Mouse (Mus musculus) midbrain, embryonic 14.5 days (tissue): ENCODE results near the gene Gprc6a. TPM values are rescaled to one million over a fixed set of nuclear protein-coding genes. Genes with fewer than 3 reads are reported as not detected.
A peak's percentile ranks its signal among the peaks of the same experiment; 100 is the strongest.

Experiments used
- ATAC-seq: fragments of 200-750 bp; cut with Nextera tagmentation; 2 replicates; pipeline ENCODE4 v1.8.0; 2017; ENCODE audit warnings: moderate number of reproducible peaks, moderate library complexity; ENCODE audit not compliant: low FRiP score, low TSS enrichment
- DNase-seq: peaks from one replicate; pipeline ENCODE4 v3.0.0-alpha.2; 2015
- H3K27ac ChIP-seq: fragments of 300-500 bp; sonication (generic); replicated peaks from 2 replicates; pipeline ENCODE4 v1.5.1; 2014; ENCODE audit warnings: mild to moderate bottlenecking, low read depth, low read length, moderate library complexity
- H3K27me3 ChIP-seq: fragments of 300-500 bp; sonication (generic); 2 replicates; pipeline ENCODE4 v1.6.1; 2014; ENCODE audit warnings: low read length, control low read depth, mixed read lengths; ENCODE audit not compliant: control insufficient read depth, insufficient read depth
- H3K36me3 ChIP-seq: fragments of 300-500 bp; sonication (generic); 2 replicates; pipeline ENCODE4 v1.6.1; 2014; ENCODE audit warnings: low read length, control low read depth; ENCODE audit not compliant: control insufficient read depth, insufficient read depth
- H3K4me1 ChIP-seq: fragments of 300-500 bp; sonication (generic); 2 replicates; pipeline ENCODE4 v1.6.1; 2014; ENCODE audit warnings: mild to moderate bottlenecking, antibody characterized with exemption, low read length, control low read depth; ENCODE audit not compliant: control insufficient read depth, insufficient read depth
- H3K4me2 ChIP-seq: fragments of 300-500 bp; sonication (generic); 2 replicates; pipeline ENCODE4 v1.6.1; 2014; ENCODE audit warnings: mild to moderate bottlenecking, low read length, moderate library complexity
- H3K4me3 ChIP-seq: fragments of 300-500 bp; sonication (generic); replicated peaks from 2 replicates; pipeline ENCODE4 v1.5.1; 2014; ENCODE audit warnings: low read depth, low read length
- H3K9ac ChIP-seq: fragments of 300-500 bp; sonication (generic); replicated peaks from 2 replicates; pipeline ENCODE4 v1.6.1; 2014; ENCODE audit warnings: mild to moderate bottlenecking, low read length, moderate library complexity
- H3K9me3 ChIP-seq: fragments of 300-500 bp; sonication (generic); 2 replicates; pipeline ENCODE4 v1.6.1; 2016; ENCODE audit warnings: low read length, control low read depth, mixed read lengths; ENCODE audit not compliant: control insufficient read depth
- WGBS: fragments of 180-500 bp; shearing (Covaris S2); extraction: QIAGEN DNeasy Blood & Tissue Kit; methylation state at CpG from one replicate; pipeline ENCODE4 v1.1.7; 2014; 5-methylcytosine and 5-hydroxymethylcytosine counted together
- polyA plus RNA-seq: library from polyadenylated mRNA; unstranded; fragments of >200 nt; fragmentation: Nextera tagmentation; extraction: Ambion mirVana; gene quantifications from 2 replicates; pipeline ENCODE4 v1.2.1, GENCODE M21; 2014

Gene Gprc6a
- polyA plus RNA-seq, 1 experiment from 2014 or later: not detected

DNA sequence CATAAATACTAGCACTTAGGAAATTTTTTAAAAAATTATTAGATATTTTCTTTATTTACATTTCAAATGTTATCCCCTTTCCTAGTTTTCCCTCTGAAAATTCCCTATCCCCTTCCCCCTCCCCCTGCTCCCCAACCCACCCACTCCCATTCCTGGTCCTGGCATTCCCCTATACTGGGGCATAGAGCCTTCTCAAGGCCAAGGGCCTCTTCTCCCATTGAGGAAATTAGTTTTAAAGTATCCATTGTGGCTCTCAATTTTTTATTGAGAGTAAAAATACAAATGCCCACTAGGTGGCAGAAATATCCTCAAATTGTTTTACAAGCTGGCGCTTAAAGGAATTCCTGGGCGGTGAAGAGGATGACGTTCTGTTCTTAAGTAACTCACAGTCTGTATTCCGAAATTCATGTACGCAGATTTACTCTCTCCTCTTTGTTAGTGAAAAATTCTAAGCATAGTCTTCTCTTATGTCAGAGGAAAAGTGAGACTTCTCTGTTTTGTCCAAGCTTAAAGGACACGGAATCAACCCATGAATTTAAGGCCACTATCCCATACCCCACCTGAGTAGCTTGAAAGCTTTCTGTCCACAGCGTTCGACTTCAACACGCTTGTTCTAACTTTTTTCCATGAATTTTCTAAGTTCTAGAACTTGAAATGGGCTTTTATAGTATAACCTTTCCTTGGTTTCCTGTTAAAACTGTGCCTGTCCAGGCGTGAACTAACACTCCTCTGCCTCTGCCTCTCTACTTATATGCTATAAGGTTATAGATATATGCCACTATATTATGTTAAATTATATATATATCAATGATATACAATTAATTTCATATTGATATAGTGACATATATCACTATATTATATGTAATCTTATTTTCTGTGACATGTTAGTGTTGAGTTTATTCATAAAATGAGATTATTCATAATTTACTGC lies 36.0 kb downstream of the Gprc6a start:
- WGBS: 47% methylated on average over 10 of the region's 10 CpGs
- peak; percentile 88 for DNase-seq
- no peaks in the 10 kb centered on the region for H3K9me3 ChIP-seq
- H3K36me3 ChIP-seq: no peaks in the 10 kb centered on the region
- no peak for ATAC-seq
- H3K27ac ChIP-seq: no peak overlapping the region
- H3K9ac ChIP-seq: no peak overlapping the region
- H3K4me1 ChIP-seq: 0 out of 2 replicates have a peak, but pooled peaks cover 1% of the 10 kb centered on the region
- H3K4me3 ChIP-seq: no peak overlapping the region
- H3K4me2 ChIP-seq: no peak overlapping the region
- no peaks in the 10 kb centered on the region; the same call in 1 of the 2 replicates for H3K27me3 ChIP-seq

DNA sequence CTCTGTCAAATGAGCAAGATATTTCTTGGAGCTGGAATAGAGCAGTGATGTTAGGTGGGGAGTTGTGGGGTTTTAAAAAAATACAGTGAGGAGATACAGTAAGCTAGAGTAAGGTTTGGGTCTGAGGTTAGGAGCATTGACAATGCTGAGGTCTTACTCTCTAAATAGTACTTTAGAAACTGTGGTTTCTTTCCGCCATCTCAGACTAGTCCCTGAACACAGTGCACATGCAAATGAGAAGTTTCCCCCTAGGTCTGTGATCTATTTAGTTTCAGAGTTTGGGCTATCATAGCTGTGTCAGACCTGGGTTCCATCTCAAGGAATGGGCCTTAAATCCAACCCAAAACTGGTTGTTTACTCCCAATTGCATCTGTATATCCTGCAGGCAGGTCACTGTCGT lies 39.7 kb downstream of the Gprc6a start:
- no peak overlapping the region for H3K27ac ChIP-seq
- H3K4me1 ChIP-seq: 0 out of 2 replicates have a peak, but pooled peaks cover 6% of the 10 kb centered on the region
- no peak overlapping the region for H3K4me2 ChIP-seq
- H3K4me3 ChIP-seq: no peak overlapping the region
- H3K36me3 ChIP-seq: no peaks in the 10 kb centered on the region
- no peaks in the 10 kb centered on the region for H3K9me3 ChIP-seq
- no peak for ATAC-seq
- WGBS: 89% methylated on average over 2 of the region's 2 CpGs
- no peak for DNase-seq
- H3K27me3 ChIP-seq: peaks cover 5% of the 10 kb centered on the region; the same call in 1 of the 2 replicates
- no peak overlapping the region for H3K9ac ChIP-seq

DNA sequence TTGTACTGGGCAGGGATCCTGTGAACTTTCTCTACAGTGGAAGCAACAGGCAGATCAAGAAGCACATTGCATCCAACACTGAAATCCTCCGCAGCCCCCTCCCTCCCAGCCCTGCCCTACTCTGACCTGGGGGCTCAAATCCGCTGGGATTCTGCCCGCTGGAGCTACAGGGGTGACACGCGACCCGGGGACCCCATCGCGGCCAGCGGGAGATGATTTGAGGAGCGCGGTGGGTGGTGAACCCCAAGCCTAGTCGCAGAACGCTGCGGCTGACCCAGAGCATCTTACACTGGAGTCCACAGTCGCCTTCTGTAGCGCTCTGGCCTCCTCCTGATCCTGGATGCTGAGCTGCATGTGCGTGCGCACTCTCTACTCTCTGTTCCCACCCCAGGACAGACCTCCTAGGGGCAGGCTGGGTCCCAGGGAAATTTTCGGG lies 41.1 kb downstream of the Gprc6a start, which contains the start of gene Fam162b:
TSS of gene Fam162b (minus strand) at position 379 of the 436 bp plus-strand sequence.
- H3K9ac ChIP-seq: no peak within 1 kb of the TSS; the same call in 1 of the 2 replicates
- no peaks in the 10 kb centered on the region for H3K9me3 ChIP-seq
- 0 out of 2 replicates have a peak within 1 kb of the TSS, but pooled peaks have one; percentile 12 for H3K4me3 ChIP-seq
- no peak within 1 kb of the TSS for H3K27ac ChIP-seq
- peaks cover 5% of the 10 kb centered on the region; the same call in 1 of the 2 replicates for H3K27me3 ChIP-seq
- WGBS: 3% methylated on average over 19 of the region's 19 CpGs
- ATAC-seq (0 out of 2 replicates have a peak, but pooled peaks have one; percentile 54), DNase-seq (peak; percentile 27)
- H3K36me3 ChIP-seq: no peaks in the 10 kb centered on the region
- H3K4me1 ChIP-seq: 0 out of 2 replicates have a peak, but pooled peaks cover 6% of the 10 kb centered on the region
- H3K4me2 ChIP-seq: peak within 1 kb of the TSS; percentile 54

DNA sequence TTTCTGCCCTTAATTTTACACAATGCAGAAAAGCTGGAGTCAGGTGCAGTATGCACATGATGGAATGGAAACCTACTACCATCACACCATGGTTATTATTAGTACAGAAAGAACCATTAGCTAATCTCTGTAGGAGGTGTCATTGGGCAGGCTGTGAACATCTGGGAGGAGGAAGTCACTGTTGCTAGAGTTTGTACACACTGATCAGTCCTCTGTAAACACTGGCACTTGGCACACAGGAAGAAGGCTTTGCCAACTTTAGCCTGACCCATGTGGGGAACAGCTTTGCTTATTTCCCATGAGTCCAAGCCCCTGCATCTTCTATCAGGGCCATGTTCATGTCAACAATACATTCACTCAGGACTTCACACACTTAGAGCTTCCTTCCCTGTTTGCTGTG lies 46.3 kb downstream of the Gprc6a start:
- no peak overlapping the region for H3K4me3 ChIP-seq
- DNase-seq: no peak
- no peak overlapping the region for H3K9ac ChIP-seq
- H3K27me3 ChIP-seq: 0 out of 2 replicates have a peak, but pooled peaks cover 5% of the 10 kb centered on the region
- ATAC-seq: no peak
- H3K4me1 ChIP-seq: 0 out of 2 replicates have a peak, but pooled peaks cover 2% of the 10 kb centered on the region
- no peak overlapping the region for H3K27ac ChIP-seq
- H3K36me3 ChIP-seq: no peaks in the 10 kb centered on the region
- no peak overlapping the region for H3K4me2 ChIP-seq
- no peaks in the 10 kb centered on the region for H3K9me3 ChIP-seq

DNA sequence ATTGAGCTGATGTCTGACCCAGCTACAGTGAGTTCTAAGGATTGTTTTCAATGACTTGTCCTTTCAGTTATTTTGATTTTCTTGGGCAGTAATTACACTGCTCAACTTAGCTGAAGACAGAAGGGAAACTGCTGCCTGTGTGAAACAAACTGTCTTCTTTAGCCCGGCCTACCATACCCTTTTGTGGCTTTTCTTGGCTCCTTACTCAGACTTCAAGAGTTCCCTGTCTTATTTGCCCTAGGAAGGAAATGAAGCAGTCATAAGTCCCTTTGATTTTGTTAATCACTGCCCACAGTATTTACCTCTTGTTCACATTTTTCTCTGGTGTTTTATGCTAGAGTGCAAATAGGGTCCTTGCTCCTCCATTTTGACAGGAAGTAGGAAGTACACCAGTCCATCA lies 46.9 kb downstream of the Gprc6a start:
- H3K27me3 ChIP-seq: 0 out of 2 replicates have a peak, but pooled peaks cover under 1% of the 10 kb centered on the region
- no peak overlapping the region for H3K4me3 ChIP-seq
- no peak overlapping the region for H3K4me2 ChIP-seq
- WGBS: 79% methylated on average over 1 of the region's 1 CpGs
- no peak overlapping the region for H3K27ac ChIP-seq
- DNase-seq (no peak), ATAC-seq (no peak)
- no peaks in the 10 kb centered on the region for H3K9me3 ChIP-seq
- no peak overlapping the region for H3K9ac ChIP-seq
- no peaks in the 10 kb centered on the region for H3K4me1 ChIP-seq
- no peaks in the 10 kb centered on the region for H3K36me3 ChIP-seq

DNA sequence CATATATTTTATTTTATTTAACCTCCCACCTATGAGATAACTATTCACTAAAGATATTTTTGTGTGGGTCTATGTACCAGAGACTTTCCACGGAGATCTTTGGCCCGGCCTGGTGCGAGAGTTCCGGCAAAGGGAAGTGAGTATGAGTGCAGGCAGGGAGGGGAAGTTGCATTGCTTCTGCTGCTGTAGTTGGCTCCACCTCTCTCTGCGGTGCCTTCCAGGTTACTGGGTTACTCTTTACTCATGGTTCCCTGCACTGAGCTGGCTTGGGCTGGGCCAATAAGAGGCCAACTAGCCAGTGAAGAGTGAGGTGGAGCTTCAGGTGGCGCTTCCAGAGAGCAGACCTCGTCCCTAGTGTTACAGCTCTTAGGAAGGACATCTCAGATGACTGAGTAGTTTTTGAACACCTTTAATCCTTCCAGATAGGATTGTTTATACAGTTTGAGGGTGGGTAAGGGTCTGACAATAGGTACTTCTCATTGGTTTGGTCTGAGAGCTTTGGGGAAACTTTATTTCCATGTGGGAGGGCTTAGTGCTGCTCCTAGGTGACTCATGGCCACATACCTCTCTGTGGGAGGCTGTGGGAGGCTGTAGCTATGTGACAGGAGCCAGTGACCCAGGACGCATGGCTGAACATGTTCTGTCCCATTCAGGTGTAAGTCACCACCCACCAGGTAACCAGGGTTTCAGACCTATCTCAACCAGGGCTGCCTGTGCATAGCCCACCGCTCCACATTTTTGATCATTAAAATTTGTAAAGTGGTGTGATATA lies 59.9 kb downstream of the Gprc6a start:
- DNase-seq (no peak), ATAC-seq (no peak)
- Histone ChIP-seq H3K27me3 (no peaks in the 10 kb centered on the region), H3K4me2 (no peak overlapping the region), H3K9me3 (no peaks in the 10 kb centered on the region), H3K36me3 (no peaks in the 10 kb centered on the region), H3K4me1 (no peaks in the 10 kb centered on the region), H3K9ac (no peak overlapping the region), H3K4me3 (no peak overlapping the region), H3K27ac (no peak overlapping the region)
- 80% methylated on average over 9 of the region's 9 CpGs for WGBS

Other genes with a start within 250 kb of the Gprc6a start
- not detected in 2 replicates for gene Gm49339, start 150.8 kb downstream of the Gprc6a start, polyA plus RNA-seq
- gene Lilr4b, start 150.8 kb downstream of the Gprc6a start, polyA plus RNA-seq: 0.12 and 0.71 TPM in 2 replicates
- 3.4 TPM in 1 of 2 replicates, not detected in the other for gene Lilrb4a, start 140.5 kb downstream of the Gprc6a start, polyA plus RNA-seq
- 1.5 and 2.6 TPM in 2 replicates for gene Fam162b, start 40.9 kb downstream of the Gprc6a start, polyA plus RNA-seq
- gene Rfx6, start 46.3 kb upstream of the Gprc6a start, polyA plus RNA-seq: not detected in 2 replicates